Mouse (Mus musculus): ENCODE measurements around the gene Fmo5. TPM values are rescaled to one million over a fixed set of nuclear protein-coding genes. Genes with fewer than 3 reads are reported as not detected.

Fmo5 gene
- 0.94 and 1.2 TPM in 2 replicates for polyA plus RNA-seq (2014; fragmentation: Nextera tagmentation; extraction: Ambion mirVana)

- Histone ChIP-seq H3K36me3 (ENCODE audit: control insufficient read depth, insufficient read depth, low read length) (no peaks in the 10 kb centered on the region), H3K4me1 (ENCODE audit: control insufficient read depth, insufficient read depth, low read length) (peaks cover 3% of the 10 kb centered on the region; the same call in 1 of the 2 replicates), H3K9me3 (ENCODE audit: control insufficient read depth, low read length) (no peaks in the 10 kb centered on the region), H3K9ac (ENCODE audit: low read length) (peak within 1 kb of the TSS; percentile 35), H3K27ac (ENCODE audit: low read depth, low read length) (no peak within 1 kb of the TSS), H3K27me3 (ENCODE audit: control insufficient read depth, insufficient read depth, low read length) (no peaks in the 10 kb centered on the region), H3K4me3 (ENCODE audit: low read depth, low read length) (peak within 1 kb of the TSS; percentile 28), H3K4me2 (ENCODE audit: low read depth) (peak within 1 kb of the TSS; percentile 53)
- 6% methylated on average over 18 of the region's 18 CpGs for WGBS
- peak; percentile 19 for DNase-seq (ENCODE audit: low spot score)
- ATAC-seq (ENCODE audit: insufficient read depth, low FRiP score, low TSS enrichment) = no peak
Measured at GRCm38 (mm10) chr3:97628391-97629001, at the start of gene Fmo5. Fmo5 (plus strand) TSS chr3:97628804.

- H3K27ac ChIP-seq (ENCODE audit: low read depth, low read length) = no peak overlapping the region
- no peaks in the 10 kb centered on the region for H3K4me1 ChIP-seq (ENCODE audit: control insufficient read depth, insufficient read depth, low read length)
- no peaks in the 10 kb centered on the region for H3K9me3 ChIP-seq (ENCODE audit: control insufficient read depth, low read length)
- no peak overlapping the region for H3K4me2 ChIP-seq (ENCODE audit: low read depth)
- H3K27me3 ChIP-seq (ENCODE audit: control insufficient read depth, insufficient read depth, low read length) = no peaks in the 10 kb centered on the region
- no peak overlapping the region for H3K9ac ChIP-seq (ENCODE audit: low read length)
- 73% methylated on average over 18 of the region's 18 CpGs for WGBS
- peaks cover 2% of the 10 kb centered on the region; the same call in 1 of the 2 replicates for H3K36me3 ChIP-seq (ENCODE audit: control insufficient read depth, insufficient read depth, low read length)
- H3K4me3 ChIP-seq (ENCODE audit: low read depth, low read length) = no peak overlapping the region
- ATAC-seq (ENCODE audit: insufficient read depth, low FRiP score, low TSS enrichment) (0 out of 2 replicates have a peak, but pooled peaks have one; percentile 45), DNase-seq (ENCODE audit: low spot score) (peak; percentile 86)
Measured at GRCm38 (mm10) chr3:97585383-97586160, 43.0 kb upstream of the Fmo5 start.

GRCm38 (mm10) chr3:97587656-97588055 lies 40.9 kb upstream of the Fmo5 start:
- Histone ChIP-seq H3K9ac (ENCODE audit: low read length) (no peak overlapping the region), H3K9me3 (ENCODE audit: control insufficient read depth, low read length) (no peaks in the 10 kb centered on the region), H3K4me3 (ENCODE audit: low read depth, low read length) (no peak overlapping the region), H3K4me1 (ENCODE audit: control insufficient read depth, insufficient read depth, low read length) (no peaks in the 10 kb centered on the region), H3K27ac (ENCODE audit: low read depth, low read length) (no peak overlapping the region), H3K4me2 (ENCODE audit: low read depth) (no peak overlapping the region), H3K27me3 (ENCODE audit: control insufficient read depth, insufficient read depth, low read length) (no peaks in the 10 kb centered on the region), H3K36me3 (ENCODE audit: control insufficient read depth, insufficient read depth, low read length) (no peaks in the 10 kb centered on the region)
- ATAC-seq (ENCODE audit: insufficient read depth, low FRiP score, low TSS enrichment) (no peak), DNase-seq (ENCODE audit: low spot score) (no peak)
- WGBS = 78% methylated on average over 9 of the region's 9 CpGs

- no peaks in the 10 kb centered on the region for H3K36me3 ChIP-seq (ENCODE audit: control insufficient read depth, insufficient read depth, low read length)
- WGBS = 54% methylated on average over 8 of the region's 8 CpGs
- no peak overlapping the region for H3K27ac ChIP-seq (ENCODE audit: low read depth, low read length)
Measured at GRCm38 (mm10) chr3:97590699-97591098, 37.9 kb upstream of the Fmo5 start.

GRCm38 (mm10) chr3:97593089-97593488 lies 35.5 kb upstream of the Fmo5 start:
- no peak for DNase-seq (ENCODE audit: low spot score)
- Histone ChIP-seq H3K4me2 (ENCODE audit: low read depth) (no peak overlapping the region), H3K27me3 (ENCODE audit: control insufficient read depth, insufficient read depth, low read length) (no peaks in the 10 kb centered on the region), H3K36me3 (ENCODE audit: control insufficient read depth, insufficient read depth, low read length) (no peaks in the 10 kb centered on the region), H3K9me3 (ENCODE audit: control insufficient read depth, low read length) (no peaks in the 10 kb centered on the region), H3K27ac (ENCODE audit: low read depth, low read length) (no peak overlapping the region), H3K4me1 (ENCODE audit: control insufficient read depth, insufficient read depth, low read length) (no peaks in the 10 kb centered on the region), H3K4me3 (ENCODE audit: low read depth, low read length) (no peak overlapping the region), H3K9ac (ENCODE audit: low read length) (no peak overlapping the region)
- no peak for ATAC-seq (ENCODE audit: insufficient read depth, low FRiP score, low TSS enrichment)
- 93% methylated on average over 5 of the region's 5 CpGs for WGBS

More at GRCm38 (mm10) chr3:97590699-97591098, 37.9 kb upstream of the Fmo5 start:
- DNase-seq (ENCODE audit: low spot score) = peak; percentile 27
- H3K9me3 ChIP-seq (ENCODE audit: control insufficient read depth, low read length) = no peaks in the 10 kb centered on the region
- H3K4me3 ChIP-seq (ENCODE audit: low read depth, low read length) = no peak overlapping the region
- no peak for ATAC-seq (ENCODE audit: insufficient read depth, low FRiP score, low TSS enrichment)
- H3K9ac ChIP-seq (ENCODE audit: low read length) = no peak overlapping the region
- no peaks in the 10 kb centered on the region for H3K27me3 ChIP-seq (ENCODE audit: control insufficient read depth, insufficient read depth, low read length)
- H3K4me2 ChIP-seq (ENCODE audit: low read depth) = no peak overlapping the region
- no peaks in the 10 kb centered on the region for H3K4me1 ChIP-seq (ENCODE audit: control insufficient read depth, insufficient read depth, low read length)

- ATAC-seq (ENCODE audit: insufficient read depth, low FRiP score, low TSS enrichment) (no peak), DNase-seq (ENCODE audit: low spot score) (no peak)
- no peak overlapping the region for H3K4me2 ChIP-seq (ENCODE audit: low read depth)
- WGBS = 92% methylated on average over 13 of the region's 13 CpGs
- no peak overlapping the region for H3K4me3 ChIP-seq (ENCODE audit: low read depth, low read length)
- no peak overlapping the region for H3K27ac ChIP-seq (ENCODE audit: low read depth, low read length)
- H3K4me1 ChIP-seq (ENCODE audit: control insufficient read depth, insufficient read depth, low read length) = no peaks in the 10 kb centered on the region
- H3K36me3 ChIP-seq (ENCODE audit: control insufficient read depth, insufficient read depth, low read length) = no peaks in the 10 kb centered on the region
- no peaks in the 10 kb centered on the region for H3K9me3 ChIP-seq (ENCODE audit: control insufficient read depth, low read length)
- no peak overlapping the region for H3K9ac ChIP-seq (ENCODE audit: low read length)
- no peaks in the 10 kb centered on the region for H3K27me3 ChIP-seq (ENCODE audit: control insufficient read depth, insufficient read depth, low read length)
Measured at GRCm38 (mm10) chr3:97594140-97594539, 34.5 kb upstream of the Fmo5 start.

GRCm38 (mm10) chr3:97595066-97595465 lies 33.5 kb upstream of the Fmo5 start:
- DNase-seq (ENCODE audit: low spot score) (no peak), ATAC-seq (ENCODE audit: insufficient read depth, low FRiP score, low TSS enrichment) (no peak)
- Histone ChIP-seq H3K27ac (ENCODE audit: low read depth, low read length) (no peak overlapping the region), H3K4me2 (ENCODE audit: low read depth) (no peak overlapping the region), H3K27me3 (ENCODE audit: control insufficient read depth, insufficient read depth, low read length) (no peaks in the 10 kb centered on the region), H3K9me3 (ENCODE audit: control insufficient read depth, low read length) (no peaks in the 10 kb centered on the region), H3K9ac (ENCODE audit: low read length) (no peak overlapping the region), H3K4me3 (ENCODE audit: low read depth, low read length) (no peak overlapping the region), H3K4me1 (ENCODE audit: control insufficient read depth, insufficient read depth, low read length) (no peaks in the 10 kb centered on the region), H3K36me3 (ENCODE audit: control insufficient read depth, insufficient read depth, low read length) (no peaks in the 10 kb centered on the region)
- 93% methylated on average over 6 of the region's 6 CpGs for WGBS

GRCm38 (mm10) chr3:97596796-97597195 lies 31.8 kb upstream of the Fmo5 start:
- DNase-seq (ENCODE audit: low spot score) (no peak), ATAC-seq (ENCODE audit: insufficient read depth, low FRiP score, low TSS enrichment) (no peak)
- no peak overlapping the region for H3K9ac ChIP-seq (ENCODE audit: low read length)
- no peak overlapping the region for H3K4me3 ChIP-seq (ENCODE audit: low read depth, low read length)
- no peaks in the 10 kb centered on the region for H3K4me1 ChIP-seq (ENCODE audit: control insufficient read depth, insufficient read depth, low read length)
- 87% methylated on average over 8 of the region's 8 CpGs for WGBS
- H3K9me3 ChIP-seq (ENCODE audit: control insufficient read depth, low read length) = no peaks in the 10 kb centered on the region
- no peak overlapping the region for H3K4me2 ChIP-seq (ENCODE audit: low read depth)
- H3K27ac ChIP-seq (ENCODE audit: low read depth, low read length) = no peak overlapping the region
- H3K27me3 ChIP-seq (ENCODE audit: control insufficient read depth, insufficient read depth, low read length) = no peaks in the 10 kb centered on the region
- H3K36me3 ChIP-seq (ENCODE audit: control insufficient read depth, insufficient read depth, low read length) = no peaks in the 10 kb centered on the region
